Mouse (Mus musculus) heart, embryonic 14.5 days (tissue): ENCODE measurements around the gene Vamp2. TPM values are rescaled to one million over a fixed set of nuclear protein-coding genes. Genes with fewer than 3 reads are reported as not detected.

Experiments used
- ATAC-seq: fragments of 200-750 bp; cut with Nextera tagmentation; 2 replicates; pipeline ENCODE4 v1.8.0; 2017; ENCODE audit warnings: low read depth, moderate TSS enrichment; ENCODE audit not compliant: insufficient number of reproducible peaks, insufficient read depth, low FRiP score
- H3K27ac ChIP-seq, 2 experiments: fragments of 200-500 bp in 1 of 2; fragments of 300-500 bp in 1 of 2; sonication (generic) in 1 of 2; replicated peaks in 1 of 2; 2 replicates each; pipeline ENCODE4 v1.5.1; 2012 to 2014; ENCODE audit warnings: low read depth in 2 of 2, low read length in 2 of 2, control low read depth in 1 of 2, mild to moderate bottlenecking in 1 of 2, mixed read lengths in 1 of 2; ENCODE audit not compliant: control insufficient read depth in 1 of 2, insufficient read depth in 1 of 2
- H3K27me3 ChIP-seq: fragments of 300-500 bp; sonication (generic); 2 replicates; pipeline ENCODE4 v1.6.1; 2014; ENCODE audit warnings: mild to moderate bottlenecking, low read length, control low read depth; ENCODE audit not compliant: control insufficient read depth, insufficient read depth
- H3K36me3 ChIP-seq: fragments of 300-500 bp; sonication (generic); 2 replicates; pipeline ENCODE4 v1.6.1; 2014; ENCODE audit warnings: mild to moderate bottlenecking, control low read depth, low read length, mixed read lengths; ENCODE audit not compliant: control insufficient read depth, insufficient read depth
- H3K4me1 ChIP-seq, 2 experiments: fragments of 200-500 bp in 1 of 2; fragments of 300-500 bp in 1 of 2; sonication (generic) in 1 of 2; 2 replicates each; pipeline ENCODE4 v1.6.1; 2012 to 2014; ENCODE audit warnings: low read length in 2 of 2, control low read depth in 1 of 2, mixed read lengths in 1 of 2; ENCODE audit not compliant: control insufficient read depth in 2 of 2, insufficient read depth in 2 of 2
- H3K4me2 ChIP-seq: fragments of 300-500 bp; sonication (generic); 2 replicates; pipeline ENCODE4 v1.6.1; 2014; ENCODE audit warnings: mild to moderate bottlenecking, low read length
- H3K4me3 ChIP-seq, 2 experiments: fragments of 200-500 bp in 1 of 2; fragments of 300-500 bp in 1 of 2; sonication (generic) in 1 of 2; 2 replicates each; pipeline ENCODE4 v1.5.1; 2012 to 2014; ENCODE audit warnings: low read length in 2 of 2, mild to moderate bottlenecking in 2 of 2, control low read depth in 1 of 2, low read depth in 1 of 2, moderate library complexity in 1 of 2; ENCODE audit not compliant: control insufficient read depth in 1 of 2, insufficient read depth in 1 of 2
- H3K9ac ChIP-seq: fragments of 300-500 bp; sonication (generic); 2 replicates; pipeline ENCODE4 v1.6.1; 2014; ENCODE audit warnings: mild to moderate bottlenecking, low read length
- H3K9me3 ChIP-seq: fragments of 300-500 bp; sonication (generic); 2 replicates; pipeline ENCODE4 v1.6.1; 2016; ENCODE audit warnings: low read length, control low read depth; ENCODE audit not compliant: control insufficient read depth
- WGBS: fragments of 180-500 bp; shearing (Covaris S2); extraction: QIAGEN DNeasy Blood & Tissue Kit; methylation state at CpG from one replicate; pipeline ENCODE4 v1.1.7; 2014; 5-methylcytosine and 5-hydroxymethylcytosine counted together
- polyA plus RNA-seq: library from polyadenylated mRNA; unstranded; fragments of >200 nt; fragmentation: Nextera tagmentation; extraction: Ambion mirVana; gene quantifications from 2 replicates; pipeline ENCODE4 v1.2.1, GENCODE M21; 2014

The Vamp2 gene
- polyA plus RNA-seq, 1 experiment from 2014 or later = 93.9 TPM

DNA sequence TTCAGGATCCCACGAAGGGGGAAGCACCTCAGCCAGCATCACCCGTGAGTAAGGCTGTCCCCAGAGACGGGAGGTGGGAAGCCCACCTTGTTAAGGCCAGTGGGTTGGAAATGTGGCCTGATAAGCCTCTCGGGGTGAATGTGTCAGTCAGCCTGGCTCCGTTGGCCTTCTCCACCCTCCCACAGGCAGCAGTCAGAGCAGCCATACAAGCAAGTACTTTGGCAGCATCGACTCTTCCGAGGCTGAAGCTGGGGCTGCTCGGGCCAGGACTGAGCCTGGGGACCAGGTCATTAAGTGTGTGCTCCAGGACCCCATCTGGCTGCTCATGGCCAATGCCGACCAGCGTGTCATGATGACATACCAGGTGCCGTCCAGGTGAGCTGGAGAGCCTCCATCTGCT, 19.4 kb downstream of the Vamp2 start:
- ATAC-seq = no peak
- H3K36me3 ChIP-seq = peaks cover 72% of the 10 kb centered on the region
- no peaks in the 10 kb centered on the region for H3K9me3 ChIP-seq
- WGBS = 81% methylated on average over 11 of the region's 11 CpGs
- H3K9ac ChIP-seq = no peak overlapping the region
- H3K4me1 ChIP-seq = peaks cover 5 to 16% of the 10 kb centered on the region in 2 experiments
- no peak overlapping the region for H3K4me3 ChIP-seq
- H3K4me2 ChIP-seq = no peak overlapping the region
- no peak overlapping the region for H3K27ac ChIP-seq
- H3K27me3 ChIP-seq = no peaks in the 10 kb centered on the region

DNA sequence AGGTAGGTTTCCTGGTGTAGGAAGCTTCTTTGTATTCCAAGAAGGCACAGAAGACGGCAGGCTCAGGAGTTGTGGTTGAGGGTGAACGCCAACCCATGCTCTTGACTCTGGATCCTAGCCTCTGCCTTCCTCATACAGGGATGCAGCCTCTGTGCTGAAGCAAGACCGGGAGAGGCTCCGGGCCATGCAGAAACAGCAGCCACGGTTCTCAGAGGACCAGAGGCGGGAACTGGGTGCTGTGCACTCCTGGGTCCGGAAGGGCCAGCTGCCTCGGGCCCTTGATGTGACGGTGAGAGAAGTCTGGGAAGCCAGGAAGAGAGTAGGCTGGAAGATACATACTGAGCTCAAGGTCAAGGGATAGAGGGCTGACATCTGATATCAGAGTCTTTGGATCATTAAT, 19.9 kb downstream of the Vamp2 start:
- H3K27ac ChIP-seq = no peak overlapping the region
- no peak for ATAC-seq
- no peak overlapping the region for H3K9ac ChIP-seq
- no peaks in the 10 kb centered on the region for H3K27me3 ChIP-seq
- H3K4me1 ChIP-seq = peaks cover 5 to 16% of the 10 kb centered on the region in 2 experiments
- H3K4me2 ChIP-seq = no peak overlapping the region
- H3K4me3 ChIP-seq = no peak overlapping the region
- H3K36me3 ChIP-seq = peaks cover 67% of the 10 kb centered on the region
- no peaks in the 10 kb centered on the region for H3K9me3 ChIP-seq
- WGBS = 90% methylated on average over 9 of the region's 9 CpGs

DNA sequence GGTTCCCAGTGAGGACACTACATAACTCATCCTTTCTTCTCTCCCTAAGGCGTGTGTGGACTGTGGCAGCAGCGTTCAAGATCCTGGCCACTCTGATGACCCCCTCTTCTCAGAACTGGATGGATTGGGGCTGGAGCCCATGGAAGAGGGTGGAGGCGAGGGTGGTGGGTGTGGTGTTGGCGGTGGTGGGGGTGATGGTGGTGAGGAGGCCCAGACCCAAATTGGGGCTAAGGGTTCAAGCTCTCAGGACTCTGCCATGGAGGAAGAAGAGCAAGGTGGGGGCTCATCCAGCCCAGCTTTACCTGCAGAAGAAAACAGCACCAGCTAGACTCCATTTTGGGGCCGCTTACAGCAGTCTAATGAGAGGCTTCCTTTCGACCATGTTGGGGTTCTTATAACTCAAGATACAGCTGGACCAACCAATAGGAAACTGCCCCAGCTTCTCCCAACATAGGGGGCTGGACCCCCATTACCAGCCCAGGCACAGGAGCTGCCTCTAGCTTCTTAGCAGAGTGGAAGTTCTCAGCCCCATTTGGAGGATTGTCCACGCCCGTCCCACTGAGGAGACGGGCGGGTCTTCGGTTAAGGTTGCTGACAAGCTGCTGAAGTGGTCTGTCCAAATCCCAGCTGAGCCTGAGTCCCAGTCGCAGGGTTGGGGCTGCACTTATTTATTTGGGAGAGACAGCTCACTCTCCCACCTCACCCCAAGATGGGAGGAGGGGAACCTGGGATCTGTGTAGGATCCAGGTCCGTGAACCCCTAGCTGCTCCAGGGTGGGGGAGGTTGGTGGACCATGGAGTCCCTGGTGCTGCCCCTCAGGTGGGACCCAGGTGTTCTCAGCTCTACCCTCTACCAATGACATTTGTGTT, 21.0 kb downstream of the Vamp2 start:
- 70% methylated on average over 13 of the region's 13 CpGs for WGBS
- no peak overlapping the region for H3K4me3 ChIP-seq
- H3K4me2 ChIP-seq = no peak overlapping the region

DNA sequence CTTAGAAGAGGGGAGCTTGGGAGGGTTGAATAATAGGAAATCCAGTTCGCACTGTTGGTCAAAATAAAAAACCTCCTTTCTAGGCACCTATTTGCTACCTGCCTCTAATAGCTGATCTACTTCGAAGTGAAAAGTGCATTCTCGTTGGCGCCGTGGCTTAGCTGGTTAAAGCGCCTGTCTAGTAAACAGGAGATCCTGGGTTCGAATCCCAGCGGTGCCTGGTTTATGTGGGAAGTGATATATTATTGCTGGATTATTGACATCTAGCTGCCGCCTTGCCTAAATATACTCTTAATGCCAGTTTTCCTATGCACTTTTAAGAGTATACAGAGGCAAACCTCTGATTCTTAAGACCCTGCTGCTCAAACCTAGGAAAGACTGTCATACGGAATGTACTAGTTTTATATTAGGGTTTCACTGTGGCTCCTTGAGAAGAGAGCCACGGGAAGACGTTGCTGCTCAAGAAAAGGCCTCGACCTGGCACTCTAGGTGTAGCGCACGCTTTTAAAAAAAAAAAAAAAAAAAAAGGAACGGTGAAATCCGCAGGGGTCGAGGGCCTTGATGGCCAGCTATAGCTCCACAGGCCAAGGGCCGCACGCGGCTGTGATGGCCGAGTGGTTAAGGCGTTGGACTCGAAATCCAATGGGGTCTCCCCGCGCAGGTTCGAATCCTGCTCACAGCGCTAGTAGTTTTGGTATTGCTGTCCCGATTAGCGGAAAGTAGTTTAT, 22.2 kb downstream of the Vamp2 start:
- H3K4me2 ChIP-seq = peak overlapping the region; percentile 70
- peak overlapping the region; percentile 76 to 78 for H3K27ac ChIP-seq
- ATAC-seq = no peak
- H3K27me3 ChIP-seq = no peaks in the 10 kb centered on the region
- H3K4me1 ChIP-seq = peaks cover 5 to 16% of the 10 kb centered on the region in 2 experiments
- 2% methylated on average over 30 of the region's 30 CpGs for whole genome bisulfite sequencing
- peak overlapping the region; percentile 77 for H3K9ac ChIP-seq
- H3K4me3 ChIP-seq = peak overlapping the region; percentile 49 to 55
- peaks cover 44% of the 10 kb centered on the region for H3K36me3 ChIP-seq
- no peaks in the 10 kb centered on the region for H3K9me3 ChIP-seq

More for the DNA sequence above, 21.0 kb downstream of the Vamp2 start:
- no peak overlapping the region for H3K9ac ChIP-seq
- no peak overlapping the region for H3K27ac ChIP-seq
- H3K9me3 ChIP-seq = no peaks in the 10 kb centered on the region
- no peaks in the 10 kb centered on the region for H3K27me3 ChIP-seq
- no peak for ATAC-seq
- H3K36me3 ChIP-seq = peaks cover 56% of the 10 kb centered on the region
- peaks cover 5 to 16% of the 10 kb centered on the region in 2 experiments for H3K4me1 ChIP-seq

DNA sequence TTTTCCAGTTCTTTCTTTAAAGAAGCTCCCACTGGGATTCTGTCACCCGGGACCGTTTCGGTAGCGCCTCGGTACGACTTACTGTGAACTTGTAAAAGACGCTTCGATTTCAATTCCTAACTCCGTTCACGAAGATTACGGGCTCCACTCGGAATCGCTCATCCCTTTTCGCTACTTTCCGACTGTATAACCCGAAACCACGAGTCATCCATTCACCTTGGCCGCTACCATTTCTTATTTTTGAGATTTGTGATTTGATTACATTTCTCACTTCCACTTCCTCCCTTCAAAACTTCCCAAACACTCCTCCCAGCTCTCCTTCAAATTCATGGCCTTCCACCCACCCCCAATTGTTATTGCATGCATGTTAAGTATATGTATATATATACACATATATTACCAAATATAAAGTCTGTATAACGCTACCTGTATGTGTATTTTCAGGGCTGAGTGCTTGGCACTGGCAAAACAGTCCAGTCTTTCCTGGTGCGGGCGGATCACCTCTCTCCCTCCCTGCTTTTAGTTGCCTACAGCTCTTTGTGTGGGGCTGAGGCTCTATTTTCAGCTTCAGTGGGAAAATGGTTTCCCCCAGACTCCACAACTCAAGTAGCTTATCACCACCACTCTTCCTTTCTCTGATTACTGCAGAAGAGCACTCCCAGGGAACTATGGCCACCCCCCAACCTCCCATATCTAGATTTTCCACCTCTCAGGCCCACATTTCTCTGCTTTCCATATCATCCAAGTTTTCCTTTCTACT, 22.9 kb downstream of the Vamp2 start:
- WGBS = 3% methylated on average over 21 of the region's 21 CpGs

DNA sequence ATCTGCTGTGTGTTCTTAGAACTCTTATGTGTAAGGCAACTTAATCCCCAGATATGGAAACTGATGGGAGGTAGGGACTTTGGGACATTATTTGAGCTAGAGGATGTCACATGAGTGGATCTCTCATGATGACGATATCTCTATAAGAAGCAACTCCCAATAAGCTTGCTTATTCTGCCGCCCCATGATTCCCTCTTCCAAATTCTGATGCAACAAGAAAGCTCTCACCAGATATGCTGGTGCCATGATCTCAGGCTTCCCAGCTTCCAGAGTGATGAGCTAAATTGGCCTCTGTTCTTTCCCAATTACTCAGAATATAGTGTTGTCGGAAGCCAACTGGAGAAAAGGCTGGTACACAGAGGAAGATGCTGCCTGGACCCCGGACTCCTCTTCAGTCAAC, 23.6 kb downstream of the Vamp2 start:
- Histone ChIP-seq H3K4me2 (peak overlapping the region; percentile 70), H3K9ac (no peak overlapping the region)

More for the DNA sequence above, 22.9 kb downstream of the Vamp2 start:
- no peaks in the 10 kb centered on the region for H3K9me3 ChIP-seq
- H3K4me1 ChIP-seq = peaks cover 5 to 16% of the 10 kb centered on the region in 2 experiments
- peak overlapping the region; percentile 77 for H3K9ac ChIP-seq
- H3K36me3 ChIP-seq = peaks cover 37% of the 10 kb centered on the region
- no peaks in the 10 kb centered on the region for H3K27me3 ChIP-seq
- peak overlapping the region; percentile 70 for H3K4me2 ChIP-seq
- H3K4me3 ChIP-seq = peak overlapping the region; percentile 49 to 55
- no peak for ATAC-seq
- peak overlapping the region; percentile 76 to 78 for H3K27ac ChIP-seq

DNA sequence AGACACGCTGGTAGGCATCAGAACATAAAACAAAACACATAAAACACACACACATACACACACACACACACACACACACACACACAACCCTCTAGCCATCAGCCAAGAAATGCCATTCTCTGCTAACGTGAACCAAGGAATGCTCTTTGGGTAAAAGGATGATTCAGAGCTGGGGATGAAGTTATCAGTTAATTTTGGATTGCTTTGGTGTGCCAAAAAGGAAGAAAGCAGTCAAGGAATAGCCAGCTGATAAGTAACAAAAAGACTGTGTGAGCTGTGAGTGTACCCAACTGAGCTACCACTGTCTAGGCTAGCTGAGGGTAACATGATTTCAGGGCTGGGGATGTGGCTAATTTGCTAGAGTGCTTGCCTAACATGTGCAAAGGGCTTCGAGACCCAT, 25.7 kb downstream of the Vamp2 start:
- H3K9me3 ChIP-seq = no peaks in the 10 kb centered on the region
- H3K36me3 ChIP-seq = peaks cover 9% of the 10 kb centered on the region
- no peak overlapping the region for H3K9ac ChIP-seq
- ATAC-seq = no peak
- no peak overlapping the region for H3K27ac ChIP-seq
- no peak overlapping the region for H3K4me3 ChIP-seq
- peaks cover 9 to 26% of the 10 kb centered on the region in 2 experiments for H3K4me1 ChIP-seq
- 55% methylated on average over 3 of the region's 3 CpGs for WGBS
- no peaks in the 10 kb centered on the region for H3K27me3 ChIP-seq
- H3K4me2 ChIP-seq = no peak overlapping the region

More for the DNA sequence above, 23.6 kb downstream of the Vamp2 start:
- Histone ChIP-seq H3K27ac (peak overlapping the region in 1 of 2 experiments; percentile 78; a peak in 2 of 4 replicates), H3K4me3 (no peak overlapping the region), H3K27me3 (no peaks in the 10 kb centered on the region), H3K36me3 (peaks cover 30% of the 10 kb centered on the region), H3K4me1 (peaks cover 5 to 17% of the 10 kb centered on the region in 2 experiments), H3K9me3 (no peaks in the 10 kb centered on the region)
- no peak for ATAC-seq
- 42% methylated on average over 4 of the region's 4 CpGs for WGBS
